Mouse (Mus musculus): ENCODE measurements around the gene Klf16. TPM values are rescaled to one million over a fixed set of nuclear protein-coding genes. Genes with fewer than 3 reads are reported as not detected.

Klf16 gene
- 10 to 100 TPM; 14.7 to 17.8 TPM for polyA plus RNA-seq (2012; fragmentation: generic; extraction: Trizol)

GRCm38 (mm10) chr10:80577195-80578130, at the start of gene Klf16:
Klf16 (minus strand) TSS chr10:80577321.

GRCm38 (mm10) chr10:80622661-80623456, 45.7 kb upstream of the Klf16 start, which contains the start of gene Csnk1g2:
Csnk1g2 (plus strand) TSS chr10:80622838.

GRCm38 (mm10) chr10:80605721-80606120, 28.6 kb upstream of the Klf16 start, which contains the start of gene Gm49322:
Gm49322 (plus strand) TSS chr10:80606021.

GRCm38 (mm10) chr10:80602698-80603325, 25.7 kb upstream of the Klf16 start, which contains the start of the genes Scamp4 and Adat3:
Scamp4 (plus strand) TSS chr10:80602872.
Adat3 (plus strand) TSS chr10:80602880.

GRCm38 (mm10) chr10:80589879-80590854, 13.0 kb upstream of the Klf16 start, which contains the start of gene Abhd17a:
Abhd17a (minus strand) TSS chr10:80590341.

GRCm38 (mm10) chr10:80561116-80561944, 15.8 kb downstream of the Klf16 start, which contains the start of gene Rexo1:
Rexo1 (minus strand) TSS chr10:80561560.

GRCm38 (mm10) chr10:80538710-80539394, 38.3 kb downstream of the Klf16 start, which contains the start of gene Atp8b3:
Atp8b3 (minus strand) TSS chr10:80539124.

Other genes starting within 250 kb of the Klf16 start
- gene Pcsk4, start 247.8 kb downstream of the Klf16 start, polyA plus RNA-seq (2012; fragmentation: generic; extraction: Trizol) = 1 to 10 TPM; 6.8 to 9.2 TPM
- gene Reep6, start 247.4 kb downstream of the Klf16 start, polyA plus RNA-seq (2012; fragmentation: generic; extraction: Trizol) = 1 to 10 TPM; 1.6 to 4.4 TPM
- 10 to 100 TPM in 1 of 2 experiments, 1 to 10 TPM in 1; 2.5 to 11.0 TPM for gene Adamtsl5, start 228.9 kb downstream of the Klf16 start, polyA plus RNA-seq (2012; fragmentation: generic; extraction: Trizol)
- not detected for gene Plk5, start 220.9 kb downstream of the Klf16 start, polyA plus RNA-seq (2012; fragmentation: generic; extraction: Trizol)
- gene Mex3d, start 189.7 kb downstream of the Klf16 start, polyA plus RNA-seq (2012; fragmentation: generic; extraction: Trizol) = 10 to 100 TPM in 1 of 2 experiments, 1 to 10 TPM in 1; 8.8 to 32.5 TPM
- 100 to 1,000 TPM; 239 to 395 TPM for gene Mbd3, start 177.8 kb downstream of the Klf16 start, polyA plus RNA-seq (2012; fragmentation: generic; extraction: Trizol)
- 1,000 to 10,000 TPM; 1,086 to 1,588 TPM for gene Uqcr11, start 170.5 kb downstream of the Klf16 start, polyA plus RNA-seq (2012; fragmentation: generic; extraction: Trizol)
- gene Tcf3, start 143.7 kb downstream of the Klf16 start, polyA plus RNA-seq (2012; fragmentation: generic; extraction: Trizol) = 100 to 1,000 TPM in 1 of 2 experiments, 10 to 100 TPM in 1; 52.4 to 135 TPM
- gene Onecut3, start 82.5 kb downstream of the Klf16 start, polyA plus RNA-seq (2012; fragmentation: generic; extraction: Trizol) = under 1 TPM; under 0.01 to 0.01 TPM
- under 1 TPM; 0.29 to 0.77 TPM for gene Atp8b3, start 38.2 kb downstream of the Klf16 start, polyA plus RNA-seq (2012; fragmentation: generic; extraction: Trizol)
- gene Rexo1, start 15.8 kb downstream of the Klf16 start, polyA plus RNA-seq (2012; fragmentation: generic; extraction: Trizol) = 10 to 100 TPM; 13.6 to 30.1 TPM
- gene Abhd17a, start 13.0 kb upstream of the Klf16 start, polyA plus RNA-seq (2012; fragmentation: generic; extraction: Trizol) = 100 to 1,000 TPM; 189 to 208 TPM
- gene Scamp4, start 25.6 kb upstream of the Klf16 start, polyA plus RNA-seq (2012; fragmentation: generic; extraction: Trizol) = 100 to 1,000 TPM in 1 of 2 experiments, 10 to 100 TPM in 1; 96.1 to 132 TPM
- 10 to 100 TPM; 10.3 to 12.6 TPM for gene Adat3, start 25.6 kb upstream of the Klf16 start, polyA plus RNA-seq (2012; fragmentation: generic; extraction: Trizol)
- 1 to 10 TPM in 1 of 2 experiments, under 1 TPM in 1; 0.39 to 1.4 TPM for gene Gm49322, start 28.7 kb upstream of the Klf16 start, polyA plus RNA-seq (2012; fragmentation: generic; extraction: Trizol)
- gene Csnk1g2, start 45.5 kb upstream of the Klf16 start, polyA plus RNA-seq (2012; fragmentation: generic; extraction: Trizol) = 100 to 1,000 TPM; 224 to 226 TPM
- gene Btbd2, start 79.8 kb upstream of the Klf16 start, polyA plus RNA-seq (2012; fragmentation: generic; extraction: Trizol) = 100 to 1,000 TPM in 1 of 2 experiments, 10 to 100 TPM in 1; 54.5 to 122 TPM
- gene Mknk2, start 100.8 kb upstream of the Klf16 start, polyA plus RNA-seq (2012; fragmentation: generic; extraction: Trizol) = 100 to 1,000 TPM in 1 of 2 experiments, 10 to 100 TPM in 1; 50.6 to 131 TPM
- gene Mob3a, start 124.7 kb upstream of the Klf16 start, polyA plus RNA-seq (2012; fragmentation: generic; extraction: Trizol) = 10 to 100 TPM; 19.8 to 24.3 TPM
- gene Izumo4, start 124.9 kb upstream of the Klf16 start, polyA plus RNA-seq (2012; fragmentation: generic; extraction: Trizol) = 10 to 100 TPM in 1 of 2 experiments, 1 to 10 TPM in 1; 2.2 to 31.4 TPM
- gene Ap3d1, start 164.9 kb upstream of the Klf16 start, polyA plus RNA-seq (2012; fragmentation: generic; extraction: Trizol) = 10 to 100 TPM; 37.2 to 87.2 TPM
- gene Dot1l, start 177.9 kb upstream of the Klf16 start, polyA plus RNA-seq (2012; fragmentation: generic; extraction: Trizol) = 10 to 100 TPM in 1 of 2 experiments, 1 to 10 TPM in 1; 2.9 to 12.0 TPM
- 100 to 1,000 TPM in 1 of 2 experiments, 10 to 100 TPM in 1; 97.6 to 167 TPM for gene Sf3a2, start 220.9 kb upstream of the Klf16 start, polyA plus RNA-seq (2012; fragmentation: generic; extraction: Trizol)
- 10 to 100 TPM; 64.7 to 99.4 TPM for gene Plekhj1, start 221.3 kb upstream of the Klf16 start, polyA plus RNA-seq (2012; fragmentation: generic; extraction: Trizol)
- 1 to 10 TPM in 1 of 2 experiments, under 1 TPM in 1; 0.25 to 1.2 TPM for gene Amh, start 227.9 kb upstream of the Klf16 start, polyA plus RNA-seq (2012; fragmentation: generic; extraction: Trizol)
- under 1 TPM in 1 of 2 experiments, not detected in 1; 0.94 TPM for gene Jsrp1, start 236.2 kb upstream of the Klf16 start, polyA plus RNA-seq (2012; fragmentation: generic; extraction: Trizol)
- 1,000 to 10,000 TPM; 1,765 to 2,268 TPM for gene Oaz1, start 249.3 kb upstream of the Klf16 start, polyA plus RNA-seq (2012; fragmentation: generic; extraction: Trizol)

Measured in C3H10T1/2 (cell line).